Mouse (Mus musculus) testis, adult 2 months (tissue): ENCODE results near the gene Krtap7-1. TPM values are rescaled to one million over a fixed set of nuclear protein-coding genes. Genes with fewer than 3 reads are reported as not detected.

Experiments used
- H3K27ac ChIP-seq: fragments of 200-500 bp; 2 replicates; pipeline ENCODE4 v1.5.1; 2012; ENCODE audit warnings: low read depth, low read length; ENCODE audit not compliant: control insufficient read depth, insufficient read depth
- H3K27me3 ChIP-seq: fragments of 200-500 bp; 2 replicates; pipeline ENCODE4 v1.6.1; 2012; ENCODE audit warnings: mild to moderate bottlenecking, low read length, moderate library complexity; ENCODE audit not compliant: control insufficient read depth, insufficient read depth
- H3K36me3 ChIP-seq: fragments of 200-500 bp; 2 replicates; pipeline ENCODE4 v1.6.1; 2012; ENCODE audit warnings: mild to moderate bottlenecking, low read length; ENCODE audit not compliant: control insufficient read depth, insufficient read depth
- H3K4me1 ChIP-seq: fragments of 200-500 bp; 2 replicates; pipeline ENCODE4 v1.6.1; 2012; ENCODE audit warnings: low read length; ENCODE audit not compliant: control insufficient read depth, insufficient read depth
- H3K4me3 ChIP-seq: fragments of 200-500 bp; 2 replicates; pipeline ENCODE4 v1.5.1; 2012; ENCODE audit warnings: low read depth, mild to moderate bottlenecking, low read length, moderate library complexity, mixed read lengths; ENCODE audit not compliant: control insufficient read depth
- CTCF ChIP-seq: fragments of 200-500 bp; IDR thresholded peaks from 2 replicates; pipeline ENCODE4 v1.5.1; 2012; ENCODE audit warnings: low read depth, mild to moderate bottlenecking, inconsistent platforms, low read length, moderate library complexity; ENCODE audit not compliant: control insufficient read depth, insufficient read depth, insufficient replicate concordance
- POLR2A ChIP-seq: fragments of 200-500 bp; IDR thresholded peaks from 2 replicates; pipeline ENCODE4 v1.6.1; 2012; ENCODE audit warnings: low read depth, mild to moderate bottlenecking, inconsistent platforms, low read length, moderate library complexity; ENCODE audit not compliant: control insufficient read depth
- polyA plus RNA-seq: library from polyadenylated mRNA; depleted of rRNA; stranded (reverse); fragments of >200 nt; gene quantifications from 2 replicates; pipeline ENCODE4 v1.2.3, GENCODE M21; 2012; rRNA removed

Gene Krtap7-1
- polyA plus RNA-seq, result not detected in 2 replicates

DNA sequence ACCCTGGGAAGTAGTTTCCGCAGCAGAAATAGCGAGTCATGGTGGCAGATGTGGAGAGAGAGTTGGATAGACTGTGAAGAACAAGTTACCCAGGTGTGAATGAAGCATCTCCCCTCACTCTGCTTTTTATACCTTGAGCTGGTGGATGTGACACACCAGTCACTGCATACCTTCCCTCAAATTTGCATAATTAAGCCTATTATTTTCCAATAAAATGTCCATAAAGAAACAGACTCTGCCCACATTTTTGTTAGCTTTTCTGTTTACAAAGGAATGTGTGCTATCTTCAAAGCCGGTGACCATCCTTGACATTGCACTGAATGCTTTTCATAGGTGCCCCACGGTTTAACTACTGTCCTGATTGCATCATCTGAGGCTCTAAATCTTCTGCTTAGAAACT is at the start of gene Krtap7-1:
Gene Krtap7-1 (minus strand): TSS at position 101 of the 400 bp plus-strand sequence.
- H3K27ac ChIP-seq, result no peak within 1 kb of the TSS
- 0 out of 2 replicates have a peak, but pooled peaks cover 4% of the 10 kb centered on the region for H3K27me3 ChIP-seq
- no peaks in the 10 kb centered on the region for H3K36me3 ChIP-seq
- TF ChIP-seq POLR2A (no peak), CTCF (no peak)
- no peak within 1 kb of the TSS for H3K4me3 ChIP-seq
- peaks cover 5% of the 10 kb centered on the region for H3K4me1 ChIP-seq

DNA sequence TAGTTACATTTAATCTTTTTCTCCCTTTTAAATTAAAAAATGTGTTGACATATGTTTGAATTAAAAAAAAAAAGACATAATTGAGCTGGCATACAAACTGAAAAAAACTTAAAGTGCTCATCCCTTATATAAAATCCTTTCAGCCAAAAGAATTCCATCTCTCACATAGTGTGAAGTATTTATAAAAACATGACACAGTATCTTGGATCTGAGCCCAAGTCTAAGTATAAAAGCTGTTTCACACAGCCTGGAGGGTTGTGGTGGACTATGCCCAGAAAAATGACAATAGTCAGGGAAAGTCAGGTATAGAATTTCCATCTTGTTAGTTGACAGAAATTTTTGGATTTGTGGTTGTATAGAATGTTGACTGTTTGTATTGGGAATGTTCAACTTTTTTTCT is 42.2 kb upstream of the Krtap7-1 start:
- no peaks in the 10 kb centered on the region for H3K4me1 ChIP-seq
- H3K36me3 ChIP-seq, result no peaks in the 10 kb centered on the region
- H3K27ac ChIP-seq, result no peak overlapping the region
- TF ChIP-seq POLR2A (no peak), CTCF (no peak)
- H3K4me3 ChIP-seq, result no peak overlapping the region
- no peaks in the 10 kb centered on the region for H3K27me3 ChIP-seq

DNA sequence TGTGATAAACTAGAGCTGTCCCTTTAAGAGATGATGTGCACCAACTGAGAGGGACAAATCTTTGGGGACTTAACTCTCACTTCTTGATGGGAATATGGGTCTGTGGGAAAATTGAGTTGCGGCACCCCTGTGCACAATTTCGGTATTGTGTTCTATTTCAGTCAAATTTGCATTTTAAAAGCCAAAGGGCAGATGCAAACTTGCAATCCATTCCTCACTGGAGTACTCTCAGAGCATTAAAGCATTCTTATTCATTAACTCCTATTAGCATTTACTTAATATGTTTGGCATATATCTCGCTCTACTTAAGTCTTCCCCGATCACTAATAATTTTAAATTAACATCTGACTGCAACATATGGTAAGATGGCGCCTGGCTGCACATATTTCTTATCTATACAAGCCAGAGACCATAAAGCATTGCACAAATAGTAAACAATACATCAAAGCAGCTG is 29.9 kb upstream of the Krtap7-1 start:
- TF ChIP-seq POLR2A, result no peak
- H3K36me3 ChIP-seq, result no peaks in the 10 kb centered on the region
- no peak overlapping the region for H3K4me3 ChIP-seq
- H3K4me1 ChIP-seq, result no peaks in the 10 kb centered on the region
- no peaks in the 10 kb centered on the region for H3K27me3 ChIP-seq
- no peak overlapping the region for H3K27ac ChIP-seq

DNA sequence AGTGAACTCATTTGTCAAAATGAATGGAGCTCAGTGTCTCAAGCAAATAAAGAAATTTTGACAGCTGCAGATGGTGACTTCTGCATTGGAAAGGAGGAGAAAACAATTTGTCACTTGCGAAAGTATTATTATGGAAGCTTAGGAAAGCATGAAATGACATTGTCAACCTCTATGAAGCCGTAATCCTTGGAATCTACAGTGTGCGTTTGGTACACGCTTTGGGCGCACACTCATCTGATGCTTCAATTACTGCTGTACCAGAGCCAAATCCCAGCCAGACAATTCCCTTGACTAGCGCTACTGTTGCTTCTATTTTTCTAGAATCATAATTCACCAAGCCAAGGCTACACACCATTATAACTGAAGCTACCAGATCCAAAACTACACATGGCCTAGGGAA is 29.2 kb upstream of the Krtap7-1 start:
- no peaks in the 10 kb centered on the region for H3K36me3 ChIP-seq

DNA sequence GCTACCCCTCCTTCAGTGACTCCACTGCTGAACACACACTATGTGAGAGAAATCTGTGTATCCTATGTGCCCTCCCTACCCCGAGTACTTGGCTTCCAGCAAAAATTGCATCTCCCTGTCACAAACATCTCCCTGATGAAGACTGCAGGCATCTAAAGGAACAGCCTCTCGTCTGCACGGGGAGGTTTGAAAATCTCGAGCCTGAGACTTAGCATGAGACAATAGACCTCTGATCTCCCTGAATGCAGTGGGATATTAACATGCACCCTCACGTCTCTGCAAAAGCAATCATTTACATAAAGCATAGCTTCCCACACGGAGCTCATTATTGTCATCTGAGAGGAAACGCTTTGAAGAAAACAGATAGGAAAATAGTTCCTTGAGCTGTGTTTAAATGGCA is 22.4 kb upstream of the Krtap7-1 start:
- Histone ChIP-seq H3K4me3 (no peak overlapping the region), H3K36me3 (no peaks in the 10 kb centered on the region), H3K27me3 (no peaks in the 10 kb centered on the region), H3K4me1 (no peaks in the 10 kb centered on the region), H3K27ac (no peak overlapping the region)
- TF ChIP-seq CTCF (no peak), POLR2A (no peak)

More for the DNA sequence above, 29.2 kb upstream of the Krtap7-1 start:
- no peak for TF ChIP-seq POLR2A
- TF ChIP-seq CTCF, result no peak
- Histone ChIP-seq H3K4me1 (no peaks in the 10 kb centered on the region), H3K27me3 (no peaks in the 10 kb centered on the region), H3K27ac (no peak overlapping the region), H3K4me3 (no peak overlapping the region)

DNA sequence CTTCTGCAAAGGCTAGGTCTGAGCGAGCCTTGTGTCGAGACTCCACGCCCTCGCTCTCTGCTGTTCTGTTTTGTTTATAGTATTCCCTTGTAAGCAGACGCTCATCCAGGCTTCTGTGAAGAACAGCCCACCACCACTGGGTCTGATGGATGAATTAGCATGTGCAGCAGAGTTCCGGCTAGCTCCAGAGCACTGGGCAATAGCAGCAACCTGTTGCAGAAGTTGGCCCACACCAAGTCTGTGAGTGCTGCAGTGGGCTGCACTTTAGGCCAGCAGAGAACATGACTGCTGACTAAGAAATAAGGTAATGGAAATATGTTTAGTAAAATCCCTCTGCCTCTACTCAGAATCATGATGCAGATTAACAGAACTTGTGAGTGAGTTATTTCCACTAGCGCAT is 21.7 kb upstream of the Krtap7-1 start:
- Histone ChIP-seq H3K4me1 (no peaks in the 10 kb centered on the region), H3K27me3 (no peaks in the 10 kb centered on the region), H3K4me3 (no peak overlapping the region), H3K27ac (no peak overlapping the region), H3K36me3 (no peaks in the 10 kb centered on the region)
- TF ChIP-seq POLR2A, result no peak
- no peak for TF ChIP-seq CTCF

DNA sequence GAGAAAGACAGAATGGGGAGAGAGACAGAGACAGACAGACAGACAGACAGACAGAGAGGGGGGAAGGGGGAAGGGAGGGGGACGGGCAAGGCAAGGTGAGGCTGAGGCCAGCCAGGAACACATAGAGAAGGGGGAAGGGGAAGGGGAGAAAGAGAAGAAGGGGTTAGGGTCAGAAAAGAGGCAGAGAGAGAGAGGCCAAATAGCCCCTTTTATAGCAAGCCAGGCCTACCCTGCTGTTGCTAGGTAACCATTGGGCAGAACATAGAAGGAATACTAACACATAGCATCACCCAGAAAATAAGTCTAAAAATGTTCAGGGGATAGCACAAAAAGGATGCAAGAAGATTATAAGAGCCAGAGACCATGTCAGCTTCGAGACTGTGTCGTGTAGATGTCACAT is 20.3 kb upstream of the Krtap7-1 start:
- no peak for TF ChIP-seq POLR2A
- no peak for TF ChIP-seq CTCF
- Histone ChIP-seq H3K4me1 (peaks cover 3% of the 10 kb centered on the region), H3K27ac (no peak overlapping the region)

DNA sequence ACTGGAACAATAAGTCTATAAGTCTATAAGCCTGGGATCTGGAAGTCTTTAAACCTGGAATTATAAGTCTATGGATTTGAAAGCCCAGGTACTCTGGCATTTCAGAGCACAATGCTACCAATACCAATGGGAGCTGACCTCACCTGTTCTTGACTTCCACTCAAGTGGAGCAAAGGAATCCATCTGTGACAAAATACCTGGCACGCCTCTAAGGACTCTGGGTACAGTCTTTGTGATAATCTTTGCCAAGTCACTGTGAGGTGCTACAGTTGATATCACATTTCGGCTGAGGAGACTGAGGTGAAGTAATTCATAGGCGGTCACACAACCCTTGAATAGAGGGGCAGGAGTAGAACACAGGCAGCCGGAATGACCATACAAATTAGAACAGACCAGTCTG is 12.9 kb upstream of the Krtap7-1 start:
- Histone ChIP-seq H3K4me3 (no peak overlapping the region), H3K27me3 (no peaks in the 10 kb centered on the region), H3K27ac (no peak overlapping the region), H3K36me3 (no peaks in the 10 kb centered on the region), H3K4me1 (peaks cover 3% of the 10 kb centered on the region)
- TF ChIP-seq POLR2A (no peak), CTCF (no peak)

More for the DNA sequence above, 20.3 kb upstream of the Krtap7-1 start:
- Histone ChIP-seq H3K27me3 (no peaks in the 10 kb centered on the region), H3K36me3 (no peaks in the 10 kb centered on the region), H3K4me3 (peak overlapping the region; percentile 8; the same call in 1 of the 2 replicates)
